Mouse (Mus musculus) kidney, postnatal 10 days (tissue): Measurements from ENCODE around the gene Zbtb8os.
A peak's percentile ranks its signal among the peaks of the same experiment; 100 is the strongest.

Source experiments
- DNase-seq: peaks from one replicate; pipeline ENCODE4 v3.0.0; 2021; ENCODE audit warnings: mixed read lengths

Zbtb8os gene

DNA sequence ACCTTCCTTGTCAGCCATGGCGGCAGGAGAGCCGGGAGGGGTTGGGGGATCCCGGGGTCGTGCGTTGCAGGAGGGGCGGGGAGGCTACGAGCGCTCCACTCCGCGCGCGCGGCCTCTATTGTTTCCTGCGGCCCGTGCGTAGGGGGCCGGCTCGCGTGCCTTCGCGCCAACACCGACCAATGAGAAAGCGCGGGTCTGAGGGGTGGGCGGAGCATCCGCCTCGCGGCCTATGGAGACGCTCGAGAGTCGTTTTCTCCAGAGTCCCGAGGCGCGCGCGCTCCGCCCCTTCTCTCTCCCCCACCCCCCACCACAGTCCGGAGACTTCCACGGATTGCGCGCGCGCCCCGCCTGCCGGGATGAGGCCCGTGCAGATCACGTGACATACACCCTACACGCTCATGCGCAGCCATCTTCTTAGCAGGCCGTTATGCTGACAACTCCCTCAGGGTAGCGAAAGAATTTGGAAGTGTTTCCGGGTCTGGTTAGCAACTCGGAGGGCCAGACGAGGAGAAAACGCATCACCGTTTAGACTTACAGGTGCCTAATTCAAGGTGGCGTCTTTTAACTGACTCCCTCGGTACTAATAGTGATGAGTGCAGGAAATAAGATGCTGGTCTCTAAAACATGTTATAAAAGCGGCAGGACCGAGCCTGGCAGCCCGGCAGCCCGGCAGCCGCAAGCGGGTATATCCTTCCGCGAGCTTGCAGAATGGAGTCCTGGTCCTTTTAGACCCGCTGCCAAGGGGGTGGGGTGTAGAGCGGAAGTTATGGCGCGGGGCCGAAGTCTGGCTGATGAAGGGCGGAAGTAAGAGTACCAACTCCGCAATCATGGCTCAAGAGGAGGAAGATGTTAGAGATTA, at the start of gene Zbtb8os, which contains the start of gene Rbbp4:
Gene Zbtb8os, plus strand, starts transcription at position 480 of the 859 bp plus-strand sequence.
Gene Rbbp4, minus strand, starts transcription at position 155 of the 859 bp plus-strand sequence.
- peak; percentile 99 for DNase-seq

DNA sequence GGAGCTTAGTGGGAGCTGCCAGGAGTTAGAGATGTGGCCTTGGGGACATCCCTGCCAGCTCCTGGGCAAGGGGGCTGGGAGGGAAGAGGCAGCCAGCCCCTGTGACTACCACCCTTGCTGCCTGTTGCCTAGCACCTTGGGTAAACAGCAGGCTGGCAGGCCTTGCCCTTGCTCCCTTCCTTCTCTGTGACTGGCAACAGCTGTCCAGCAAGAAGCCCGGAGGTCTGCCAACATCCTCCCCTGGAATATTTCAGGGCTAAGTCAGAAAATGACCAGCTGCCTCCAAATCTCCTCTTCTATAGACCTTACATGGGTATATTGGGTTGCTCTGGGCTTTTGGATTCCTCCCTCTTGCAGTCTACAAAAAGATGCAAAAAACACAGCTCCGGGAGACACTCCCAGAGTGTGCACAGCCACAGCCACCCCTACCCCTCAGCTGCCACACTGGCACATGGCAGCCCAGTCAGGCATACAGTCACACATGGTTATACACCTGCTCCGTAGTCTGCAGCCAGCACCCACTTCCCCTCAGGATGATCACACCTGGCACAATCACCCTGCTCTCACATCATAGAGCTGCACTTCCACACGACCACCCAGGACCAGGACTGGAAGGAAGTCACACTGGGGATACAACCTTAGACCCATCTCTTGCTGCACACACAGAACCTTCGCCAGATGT, 49.4 kb upstream of the Zbtb8os start:
- no peak for DNase-seq

DNA sequence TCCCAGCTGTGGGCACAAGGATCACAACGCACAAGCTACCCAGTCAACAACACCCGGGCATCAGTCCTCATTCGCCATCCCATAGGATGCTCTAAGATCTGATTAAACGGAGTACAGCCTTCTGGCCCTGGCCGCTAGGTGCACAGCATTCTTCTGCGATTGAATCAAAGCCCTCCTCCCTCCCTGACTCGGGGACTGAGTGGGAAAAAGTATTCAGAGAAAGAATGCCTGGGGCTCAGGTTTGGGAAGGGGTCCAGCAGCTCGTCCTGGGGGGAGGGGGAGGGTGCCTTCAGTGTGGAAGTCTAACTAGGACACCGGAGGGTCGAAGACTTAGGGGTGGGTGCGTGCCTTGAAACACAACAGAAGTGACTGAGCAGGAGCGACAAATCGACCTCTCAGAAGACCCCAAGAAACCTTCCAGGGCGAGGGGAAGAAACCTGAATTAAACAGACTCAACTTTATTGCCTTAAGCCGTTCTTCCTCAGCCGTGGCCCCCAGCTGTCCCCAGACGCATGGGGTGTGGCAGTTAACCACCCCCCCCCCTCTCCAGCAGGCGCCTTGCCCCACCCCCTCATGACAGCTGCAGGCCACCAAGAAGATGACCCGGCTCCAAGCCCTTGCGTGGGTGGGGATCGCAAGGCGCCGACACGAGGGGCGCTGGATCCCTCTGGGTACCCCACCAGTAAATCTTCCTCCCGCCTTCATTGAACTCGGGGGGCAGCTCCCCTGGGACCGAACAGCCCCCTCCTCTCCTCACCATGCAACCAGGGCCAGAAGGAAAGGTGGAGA, 48.6 kb upstream of the Zbtb8os start:
- DNase-seq: peak; percentile 55

DNA sequence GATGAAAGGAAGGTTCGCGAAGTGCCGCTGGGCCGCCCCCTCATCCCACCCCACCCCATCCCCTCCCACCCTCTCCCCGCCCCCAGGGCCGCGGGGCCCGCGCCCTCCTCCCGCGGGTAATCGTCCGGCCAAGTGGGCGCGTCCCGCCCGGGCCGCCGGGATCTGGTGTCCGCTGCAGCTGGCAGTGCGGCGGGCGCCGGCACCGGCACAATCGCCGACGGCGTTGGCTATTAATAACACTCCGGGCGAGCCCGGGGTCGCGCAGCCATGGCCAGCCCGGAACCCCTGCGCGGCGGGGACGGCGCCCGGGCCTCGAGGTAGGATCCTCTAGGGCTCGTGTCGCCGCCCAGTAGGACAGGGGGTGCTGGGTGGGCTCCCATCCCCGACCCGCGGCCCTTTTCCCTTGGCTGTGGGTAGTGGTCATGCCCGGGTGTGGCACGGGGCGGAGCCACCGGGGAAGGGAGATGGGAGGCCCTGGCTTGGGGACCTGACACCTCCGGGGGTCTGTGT, 48.0 kb upstream of the Zbtb8os start, which contains the start of gene Sync:
Gene Sync, plus strand, starts transcription at position 146 of the 510 bp plus-strand sequence.
- peak; percentile 63 for DNase-seq

DNA sequence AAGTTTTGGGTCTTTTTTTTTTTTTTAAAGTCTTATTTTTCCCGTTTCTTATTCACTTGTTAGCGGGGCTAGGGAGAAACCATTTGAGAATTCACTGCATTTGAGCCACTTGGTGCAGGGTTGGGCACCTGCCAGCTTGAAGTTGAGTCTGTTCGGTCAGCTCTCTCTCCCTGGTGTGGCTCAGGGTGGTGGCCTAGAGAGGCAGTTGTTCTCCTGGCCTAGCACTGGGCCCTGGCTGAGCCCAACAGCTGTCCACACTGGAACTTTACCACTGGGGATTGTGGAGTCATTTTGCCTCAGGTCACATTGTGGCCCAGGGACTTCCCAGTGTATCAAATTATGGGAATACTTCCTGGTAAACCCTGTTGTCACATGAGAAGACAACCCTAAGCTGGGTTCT, 47.4 kb upstream of the Zbtb8os start:
- DNase-seq: peak; percentile 52

DNA sequence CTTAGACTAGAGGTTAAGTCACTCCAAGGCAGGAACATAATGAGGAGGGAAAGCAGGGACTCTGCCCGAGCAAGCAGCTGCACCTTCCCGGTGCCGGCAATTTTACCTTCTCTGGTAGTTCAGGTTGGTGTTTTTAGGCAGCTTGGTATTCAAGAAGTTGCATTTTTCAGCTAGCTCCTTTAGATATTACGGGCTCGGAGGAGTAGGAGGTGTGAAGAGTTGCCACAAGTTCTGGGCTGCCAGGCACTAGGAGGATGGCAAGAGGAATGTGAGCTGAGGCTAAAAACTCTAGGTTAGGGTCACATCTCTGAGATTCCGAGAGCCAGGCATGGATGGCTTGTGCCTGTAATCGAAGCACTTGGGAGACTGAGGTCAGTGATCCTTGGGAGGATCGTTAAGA, 45.8 kb upstream of the Zbtb8os start:
- DNase-seq: no peak

DNA sequence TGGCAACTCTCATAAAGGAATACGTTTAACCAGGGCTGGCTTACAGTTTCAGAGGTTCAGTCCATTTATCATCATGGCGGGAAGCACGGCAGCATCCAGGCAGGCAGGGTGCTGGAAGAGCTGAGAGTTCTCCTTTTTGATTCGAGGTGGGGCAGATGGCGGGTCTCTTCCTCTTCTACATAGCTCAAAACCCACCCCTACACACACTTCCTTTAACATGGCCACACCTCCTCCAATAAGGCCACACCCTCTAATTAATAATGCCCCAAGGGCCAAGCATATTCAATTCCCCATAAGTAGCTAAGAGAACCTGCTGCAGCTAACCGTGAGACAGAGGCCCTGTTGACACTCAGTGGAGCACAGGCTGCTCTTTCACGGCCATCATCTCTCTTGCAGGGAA, 42.7 kb upstream of the Zbtb8os start:
- no peak for DNase-seq

DNA sequence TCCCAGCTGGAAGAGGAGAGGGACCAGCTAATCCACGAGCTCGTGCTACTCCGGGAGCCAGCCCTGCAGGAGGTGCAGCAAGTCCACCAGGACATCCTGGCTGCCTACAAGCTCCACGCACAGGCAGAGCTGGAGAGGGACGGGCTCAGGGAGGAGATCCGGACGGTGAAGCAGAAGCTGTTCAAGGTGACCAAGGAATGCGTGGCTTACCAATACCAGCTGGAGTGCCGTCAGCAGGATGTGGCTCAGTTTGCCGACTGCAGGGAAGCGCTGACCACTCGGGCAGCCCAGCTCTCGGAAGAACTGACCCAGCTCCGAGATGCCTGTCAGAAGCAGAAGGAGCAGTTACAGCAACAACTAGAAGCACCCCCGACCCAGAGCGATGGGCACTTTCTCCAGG, 41.8 kb upstream of the Zbtb8os start:
- no peak for DNase-seq

DNA sequence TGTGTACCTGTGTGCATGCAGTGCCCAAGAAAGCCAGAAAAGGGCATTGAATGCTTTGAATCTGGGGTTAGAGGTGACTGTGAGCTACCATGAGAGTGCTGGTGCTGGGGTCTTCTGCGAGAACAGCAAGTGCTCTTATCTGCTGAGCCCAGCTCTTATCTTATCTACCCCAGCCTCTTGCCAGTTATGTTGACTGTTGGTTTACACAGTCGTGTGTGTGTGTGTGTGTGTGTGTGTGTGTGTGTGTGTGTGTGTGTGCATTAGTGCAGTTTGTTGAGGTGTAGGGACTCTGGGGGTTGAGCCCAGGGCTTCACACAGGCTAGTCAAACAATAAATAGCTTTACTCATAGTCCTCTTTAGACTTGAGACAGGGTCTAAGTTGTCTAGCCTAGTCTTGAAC, 40.3 kb upstream of the Zbtb8os start:
- no peak for DNase-seq

DNA sequence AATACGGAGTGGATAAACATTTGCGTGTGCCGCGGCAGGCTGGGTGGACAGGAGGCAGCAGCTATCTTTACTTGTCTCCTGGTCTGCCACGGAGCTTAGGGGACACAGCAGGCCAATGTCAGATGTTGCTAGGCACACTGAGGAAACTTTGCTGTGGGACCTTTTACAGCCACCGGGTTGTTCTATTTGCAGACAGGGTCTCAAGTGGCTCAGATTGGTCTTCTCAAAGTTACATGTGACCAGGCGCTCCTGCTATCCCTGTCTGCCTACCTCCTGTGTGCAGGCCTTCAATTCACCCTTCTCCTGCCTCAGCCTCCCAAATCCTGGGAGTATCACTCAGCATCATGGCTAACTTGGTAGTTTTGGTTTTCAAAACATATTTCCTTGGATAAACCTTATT, 39.4 kb upstream of the Zbtb8os start:
- DNase-seq: no peak

DNA sequence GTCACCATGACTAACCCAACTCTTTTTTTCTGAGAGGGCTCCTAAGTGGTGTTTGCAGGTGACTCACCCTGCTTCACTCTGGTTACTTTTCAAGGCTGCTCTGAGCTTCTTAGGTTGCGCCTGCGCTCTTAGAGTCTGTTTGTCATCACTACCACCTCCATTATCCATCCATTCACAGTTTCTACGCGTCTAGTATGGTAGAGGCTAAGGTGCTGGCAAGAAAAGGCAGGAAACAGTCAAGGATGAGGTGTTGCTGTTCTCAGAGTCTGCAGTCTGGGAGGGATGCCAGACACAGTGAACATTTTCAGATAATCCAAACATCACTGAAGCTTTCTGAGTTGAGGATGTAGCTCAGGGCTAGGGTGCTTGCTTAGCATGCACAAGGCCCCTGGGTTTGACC, 37.8 kb upstream of the Zbtb8os start:
- no peak for DNase-seq

DNA sequence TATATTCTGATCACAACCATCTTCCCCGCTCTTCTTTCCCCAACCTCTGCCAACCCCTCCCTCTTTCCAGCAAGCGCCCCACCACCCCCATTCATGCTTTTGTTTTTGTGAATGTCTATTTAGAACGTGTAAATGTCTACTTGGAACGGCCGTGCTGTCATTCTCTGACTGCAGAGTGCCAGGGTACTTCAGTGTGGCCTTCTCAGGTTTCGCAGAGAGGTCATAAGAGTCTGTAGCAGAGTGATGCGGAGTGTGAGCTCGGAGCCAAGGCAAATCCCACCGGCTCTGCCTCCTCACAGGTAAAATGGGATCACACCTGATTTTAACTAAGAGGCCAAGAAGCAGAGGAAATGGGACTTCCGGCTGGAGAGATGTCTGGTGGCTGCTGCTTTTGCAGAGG, 36.4 kb upstream of the Zbtb8os start:
- DNase-seq: no peak

DNA sequence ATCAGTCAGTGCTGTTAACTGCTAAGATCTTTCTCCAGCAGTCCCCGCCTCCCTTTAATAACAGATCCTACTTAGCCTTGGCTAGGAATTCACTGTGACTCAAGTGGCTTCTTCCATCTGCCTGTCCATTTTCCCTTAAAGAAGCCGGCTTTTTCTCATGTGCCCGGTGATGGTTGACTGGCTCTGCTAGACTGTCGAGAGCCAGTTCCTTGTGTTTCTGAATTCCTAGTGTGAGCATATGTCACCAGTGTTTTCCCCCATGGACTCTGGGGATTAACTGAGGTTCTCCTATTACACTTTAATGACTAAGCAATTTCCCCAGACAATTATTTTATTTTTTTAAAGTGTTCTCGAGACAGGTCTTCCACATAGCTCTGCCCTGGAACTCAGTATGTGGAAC, 32.1 kb upstream of the Zbtb8os start:
- DNase-seq: no peak

DNA sequence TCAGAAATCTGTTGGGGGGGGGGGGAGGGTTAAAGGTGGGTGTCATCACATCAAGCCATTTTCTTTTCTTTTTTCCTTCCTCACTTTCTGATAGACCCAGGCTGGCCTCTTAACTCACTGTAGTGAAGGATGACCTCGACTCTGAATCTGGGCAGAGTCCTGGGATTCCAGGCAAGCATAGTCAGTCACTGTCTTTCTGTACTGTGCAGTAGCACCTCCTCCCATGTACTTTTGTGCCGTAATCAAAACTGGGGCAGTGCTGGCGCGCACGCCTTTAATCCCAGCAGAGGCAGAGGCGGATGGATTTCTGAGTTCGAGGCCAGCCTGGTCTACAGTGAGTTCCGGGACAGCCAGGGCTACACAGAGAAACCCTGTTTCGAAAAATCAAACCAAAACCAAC, 31.7 kb upstream of the Zbtb8os start:
- peak; percentile 13 for DNase-seq

DNA sequence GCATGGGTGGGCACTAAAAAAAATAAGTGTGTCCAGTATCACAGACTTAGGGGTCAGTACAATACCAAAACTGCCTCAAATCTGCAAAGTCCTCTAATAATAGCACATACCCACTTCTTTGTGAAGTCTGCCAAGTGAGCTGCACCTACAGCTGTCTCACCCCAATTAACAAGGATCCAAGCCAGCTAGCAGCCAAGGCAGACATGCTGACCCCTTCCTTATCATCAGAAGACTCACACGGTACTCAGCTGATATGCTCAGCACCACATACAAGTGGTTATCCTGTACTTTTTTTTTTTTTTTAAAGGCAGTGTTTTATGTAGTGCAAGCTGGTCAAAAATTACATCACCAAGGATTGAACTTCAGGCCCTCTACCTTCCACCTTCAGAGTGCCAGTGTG, 31.2 kb upstream of the Zbtb8os start:
- DNase-seq: no peak

DNA sequence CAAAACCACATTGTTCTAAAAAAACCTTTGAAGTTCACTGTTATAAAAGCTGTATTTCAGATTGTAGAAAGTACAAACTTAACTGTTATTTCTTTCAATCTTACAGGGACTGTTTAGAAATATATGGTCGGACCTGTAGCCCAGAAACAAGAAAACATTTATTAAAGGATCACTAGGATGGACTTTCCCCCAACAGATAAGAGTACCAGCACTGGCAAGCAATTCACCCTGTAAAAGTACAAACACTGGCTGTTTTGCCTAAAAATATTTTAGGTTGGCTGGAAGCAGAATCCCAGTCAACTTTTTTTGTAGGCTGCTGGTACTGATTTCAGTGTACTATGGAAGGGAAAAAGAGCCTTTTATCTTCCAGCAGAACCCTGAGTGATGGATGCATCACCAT, 27.6 kb upstream of the Zbtb8os start:
- no peak for DNase-seq

DNA sequence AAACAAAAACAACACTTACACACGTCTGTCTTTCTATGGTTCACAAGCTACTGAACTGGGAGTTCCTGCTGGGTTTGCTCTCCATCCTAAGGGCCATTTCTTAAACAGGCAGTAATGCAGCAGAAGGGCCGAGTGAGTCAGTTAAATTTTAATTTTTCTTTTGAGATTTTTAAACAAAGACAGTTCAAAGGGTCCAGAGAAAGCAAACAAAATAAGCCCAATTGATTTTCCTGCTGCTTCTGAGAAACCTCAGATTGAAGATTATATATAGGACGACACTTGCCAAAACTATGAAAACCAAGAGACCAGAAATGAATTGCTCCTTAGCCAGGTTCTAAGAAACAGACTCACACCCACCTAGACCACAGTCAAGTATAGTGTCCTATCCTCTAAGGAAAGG, 21.6 kb upstream of the Zbtb8os start:
- no peak for DNase-seq

DNA sequence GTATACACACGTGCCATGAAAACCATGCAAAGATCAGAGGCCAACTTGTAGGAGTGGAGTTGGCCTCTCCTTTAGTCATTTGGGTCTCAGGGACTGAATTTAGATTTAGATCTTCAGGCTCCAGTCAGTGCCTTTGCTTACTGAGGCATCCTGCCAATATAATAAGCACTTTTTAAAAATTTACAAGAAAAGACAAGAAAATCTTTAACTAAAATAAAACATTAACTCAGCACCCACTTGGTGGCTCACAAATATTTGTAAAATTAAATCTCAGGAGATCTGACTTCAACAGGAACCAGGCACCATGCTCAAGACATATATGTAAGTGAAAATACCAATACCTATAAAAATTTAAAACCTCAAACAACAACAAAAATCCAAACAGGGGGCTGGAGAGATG, 14.6 kb upstream of the Zbtb8os start:
- no peak for DNase-seq

DNA sequence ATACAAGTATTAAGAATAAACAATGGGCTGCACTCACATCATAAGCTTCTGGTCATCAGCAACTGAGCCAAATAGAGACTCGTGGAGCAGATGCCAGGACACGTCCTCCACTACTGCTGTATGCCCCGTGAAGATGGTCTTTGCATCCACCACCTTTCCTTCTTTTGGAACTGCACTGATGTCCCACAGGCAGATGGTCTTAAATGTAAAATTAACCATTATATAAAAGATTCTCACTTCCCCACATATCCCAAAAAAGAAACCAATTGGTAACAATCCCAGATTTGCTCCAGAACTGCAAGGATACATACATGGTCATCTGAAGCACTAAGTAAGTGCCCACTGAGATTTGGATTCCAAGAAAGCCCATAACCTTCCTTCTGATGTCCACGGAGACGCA, 13.5 kb upstream of the Zbtb8os start:
- no peak for DNase-seq

DNA sequence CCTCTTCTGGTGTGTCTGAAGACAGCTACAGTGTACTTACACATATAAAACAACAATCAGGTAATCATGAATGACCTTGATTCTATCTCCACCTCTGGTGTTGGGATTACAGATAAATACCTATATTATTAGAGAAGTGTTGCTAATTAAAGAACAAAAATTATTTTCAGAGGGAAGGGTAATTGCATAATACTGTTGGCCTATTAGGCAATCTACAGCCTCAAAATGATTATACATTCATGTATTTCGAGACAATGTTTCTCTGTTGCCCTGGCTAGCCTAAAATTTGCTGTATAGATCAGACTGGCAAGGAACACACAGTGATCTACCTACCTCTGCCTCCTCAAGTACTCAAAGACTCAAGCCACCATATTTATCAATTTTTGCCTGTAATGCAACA, 12.0 kb upstream of the Zbtb8os start:
- DNase-seq: no peak

DNA sequence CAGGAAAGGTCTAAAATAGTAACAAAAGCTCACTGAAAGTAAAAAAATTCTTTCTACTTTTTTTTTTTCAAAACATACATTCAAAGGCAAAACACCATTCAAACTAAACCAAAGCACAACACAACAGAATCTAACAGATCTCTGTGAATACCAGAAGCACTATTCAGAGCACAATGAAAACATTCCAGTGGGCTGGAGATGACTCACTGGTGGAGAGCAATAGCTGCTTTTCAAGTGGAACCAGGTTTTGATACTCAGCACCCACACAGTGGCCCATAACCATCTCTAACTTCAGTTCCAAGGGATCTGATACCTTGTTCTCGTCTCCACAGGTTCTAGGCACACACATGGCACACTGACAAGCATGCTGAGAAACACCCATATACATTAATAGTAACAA, 10.7 kb upstream of the Zbtb8os start:
- no peak for DNase-seq

DNA sequence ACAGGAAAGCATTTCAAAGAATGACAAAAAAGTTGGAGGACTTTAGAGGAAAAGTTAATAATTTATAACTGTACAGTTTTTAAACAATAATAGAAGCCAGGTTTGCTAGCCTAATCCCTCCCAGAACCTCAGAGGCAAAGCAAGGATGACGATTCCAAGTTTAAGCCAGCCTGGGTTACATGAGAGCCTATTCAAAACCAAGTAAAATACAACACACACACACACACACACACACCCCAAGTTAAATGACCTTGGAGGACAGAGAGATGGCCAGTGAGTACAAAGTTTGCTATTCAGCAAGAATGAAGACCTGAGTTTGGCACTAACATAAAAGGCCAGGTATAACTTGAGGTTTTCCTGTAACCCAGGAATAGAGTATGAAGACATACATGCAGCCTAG, 9.3 kb upstream of the Zbtb8os start:
- no peak for DNase-seq

DNA sequence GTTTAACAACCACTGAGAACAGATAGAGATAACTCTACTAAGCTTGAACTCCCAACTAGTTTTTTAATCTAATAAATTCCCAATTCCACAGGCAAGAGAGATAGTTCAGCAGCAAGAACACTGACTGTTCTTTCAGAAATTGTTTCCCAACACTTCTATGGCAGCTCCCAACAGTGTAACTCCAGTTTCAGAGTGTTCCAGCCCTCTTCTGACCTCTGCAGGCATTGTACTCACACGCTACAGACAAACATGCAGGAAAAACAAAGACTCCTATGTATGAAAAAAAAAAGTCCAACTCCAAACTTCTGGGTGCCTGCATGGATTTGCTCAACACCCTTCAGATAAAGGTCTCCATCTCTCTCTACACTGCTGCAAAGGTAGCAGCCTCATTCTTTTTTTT, 2.6 kb upstream of the Zbtb8os start:
- DNase-seq: no peak
